Mouse (Mus musculus): ENCODE results near the gene Cdk5rap3.
A peak's percentile ranks its signal among the peaks of the same experiment; 100 is the strongest.

Cdk5rap3 gene

GRCm38 (mm10) chr11:96933562-96934276 lies 17.4 kb upstream of the Cdk5rap3 start:
- DNase-seq = no peak

GRCm38 (mm10) chr11:96931327-96932062 lies 15.2 kb upstream of the Cdk5rap3 start:
- DNase-seq = no peak

GRCm38 (mm10) chr11:96929766-96930331 lies 13.6 kb upstream of the Cdk5rap3 start:
- DNase-seq = no peak

- no peak for DNase-seq
Observed at GRCm38 (mm10) chr11:96929096-96929765, 12.9 kb upstream of the Cdk5rap3 start.

GRCm38 (mm10) chr11:96928691-96929090 lies 12.4 kb upstream of the Cdk5rap3 start:
- DNase-seq = no peak

GRCm38 (mm10) chr11:96928088-96928487 lies 11.8 kb upstream of the Cdk5rap3 start, which contains the start of gene Prr15l:
TSS of gene Prr15l (plus strand) at chr11:96928104.
- no peak for DNase-seq

- DNase-seq = no peak
Observed at GRCm38 (mm10) chr11:96926587-96926986, 10.3 kb upstream of the Cdk5rap3 start.

- no peak for DNase-seq
Observed at GRCm38 (mm10) chr11:96925469-96926148, 9.3 kb upstream of the Cdk5rap3 start.

GRCm38 (mm10) chr11:96924861-96925260 lies 8.6 kb upstream of the Cdk5rap3 start:
- DNase-seq = no peak

GRCm38 (mm10) chr11:96919003-96919402 lies 2.7 kb upstream of the Cdk5rap3 start:
- no peak for DNase-seq

GRCm38 (mm10) chr11:96917415-96917814 lies 1.1 kb upstream of the Cdk5rap3 start:
- no peak for DNase-seq

- DNase-seq = no peak
Observed at GRCm38 (mm10) chr11:96916885-96917396, 645 bp upstream of the Cdk5rap3 start.

- no peak for DNase-seq
Observed at GRCm38 (mm10) chr11:96912682-96913081, 3.6 kb downstream of the Cdk5rap3 start.

GRCm38 (mm10) chr11:96910003-96910402 lies 6.3 kb downstream of the Cdk5rap3 start:
- DNase-seq = peak; percentile 81

GRCm38 (mm10) chr11:96908594-96908993 lies 7.7 kb downstream of the Cdk5rap3 start:
- no peak for DNase-seq

- DNase-seq = peak; percentile 74
Observed at GRCm38 (mm10) chr11:96906431-96907161, 9.7 kb downstream of the Cdk5rap3 start.

- DNase-seq = no peak
Observed at GRCm38 (mm10) chr11:96902639-96903635, 13.4 kb downstream of the Cdk5rap3 start.

GRCm38 (mm10) chr11:96901332-96901731 lies 15.0 kb downstream of the Cdk5rap3 start:
- DNase-seq = no peak

GRCm38 (mm10) chr11:96899449-96900306 lies 16.6 kb downstream of the Cdk5rap3 start:
- DNase-seq = no peak
